Mouse (Mus musculus): ENCODE data around the gene AC124502.3. TPM values are rescaled to one million over a fixed set of nuclear protein-coding genes. Genes with fewer than 3 reads are reported as not detected.
A peak's percentile ranks its signal among the peaks of the same experiment; 100 is the strongest.

Gene AC124502.3
- polyA plus RNA-seq, 1 experiment from 2014 or later = 4.2 TPM

- WGBS = 17% methylated on average over 9 of the region's 9 CpGs
- H3K4me1 ChIP-seq = peaks cover 63% of the 10 kb centered on the region
- peaks cover 56% of the 10 kb centered on the region for H3K27me3 ChIP-seq (replicated peaks; ENCODE audit: low read depth, poor library complexity, severe bottlenecking)
- peak; percentile 84 for DNase-seq (ENCODE audit: low spot score)
- H3K36me3 ChIP-seq (replicated peaks) = peaks cover 12% of the 10 kb centered on the region
- no peak overlapping the region for H3K27ac ChIP-seq (replicated peaks)
- H3K4me3 ChIP-seq = peak overlapping the region; percentile 17; the same call in 1 of the 2 replicates
- no peaks in the 10 kb centered on the region for H3K9me3 ChIP-seq
Measured at GRCm38 (mm10) chr19:5053909-5054308, 15.2 kb downstream of the AC124502.3 start.

GRCm38 (mm10) chr19:5056251-5056650, 17.6 kb downstream of the AC124502.3 start:
- Histone ChIP-seq H3K4me3 (0 out of 2 replicates have a peak overlapping the region, but pooled peaks have one; percentile 19), H3K9me3 (no peaks in the 10 kb centered on the region), H3K36me3 (replicated peaks) (0 out of 2 replicates have a peak, but pooled peaks cover 4% of the 10 kb centered on the region), H3K4me1 (peaks cover 65% of the 10 kb centered on the region), H3K27me3 (replicated peaks; ENCODE audit: low read depth, poor library complexity, severe bottlenecking) (peaks cover 41% of the 10 kb centered on the region), H3K27ac (replicated peaks) (peak overlapping the region; percentile 77)
- 11% methylated on average over 6 of the region's 6 CpGs for WGBS
- peak; percentile 81 for DNase-seq (ENCODE audit: low spot score)

- Histone ChIP-seq H3K27ac (replicated peaks) (peak overlapping the region; percentile 82), H3K4me3 (peak overlapping the region; percentile 29; the same call in 1 of the 2 replicates), H3K9me3 (no peaks in the 10 kb centered on the region), H3K36me3 (replicated peaks) (0 out of 2 replicates have a peak, but pooled peaks cover 4% of the 10 kb centered on the region), H3K27me3 (replicated peaks; ENCODE audit: low read depth, poor library complexity, severe bottlenecking) (peaks cover 22% of the 10 kb centered on the region), H3K4me1 (peaks cover 68% of the 10 kb centered on the region)
- DNase-seq (ENCODE audit: low spot score) = peak; percentile 10
- WGBS = 26% methylated on average over 16 of the region's 16 CpGs
Measured at GRCm38 (mm10) chr19:5057876-5058775, 19.4 kb downstream of the AC124502.3 start.

GRCm38 (mm10) chr19:5058801-5059771, 20.4 kb downstream of the AC124502.3 start:
- 10% methylated on average over 10 of the region's 10 CpGs for WGBS
- H3K9me3 ChIP-seq = no peaks in the 10 kb centered on the region
- peaks cover 13% of the 10 kb centered on the region for H3K27me3 ChIP-seq (replicated peaks; ENCODE audit: low read depth, poor library complexity, severe bottlenecking)
- peak overlapping the region; percentile 29 for H3K4me3 ChIP-seq
- H3K36me3 ChIP-seq (replicated peaks) = no peaks in the 10 kb centered on the region
- H3K27ac ChIP-seq (replicated peaks) = peak overlapping the region; percentile 82
- peaks cover 68% of the 10 kb centered on the region for H3K4me1 ChIP-seq
- peak; percentile 68 for DNase-seq (ENCODE audit: low spot score)

GRCm38 (mm10) chr19:5060365-5061330, 22.0 kb downstream of the AC124502.3 start:
- peak; percentile 39 for DNase-seq (ENCODE audit: low spot score)
- Histone ChIP-seq H3K27me3 (replicated peaks; ENCODE audit: low read depth, poor library complexity, severe bottlenecking) (no peaks in the 10 kb centered on the region), H3K9me3 (no peaks in the 10 kb centered on the region), H3K4me1 (peaks cover 81% of the 10 kb centered on the region), H3K36me3 (replicated peaks) (no peaks in the 10 kb centered on the region), H3K4me3 (0 out of 2 replicates have a peak overlapping the region, but pooled peaks have one; percentile 13), H3K27ac (replicated peaks) (peak overlapping the region; percentile 82)
- WGBS = 38% methylated on average over 5 of the region's 5 CpGs

GRCm38 (mm10) chr19:5062041-5062440, 23.4 kb downstream of the AC124502.3 start:
- WGBS = 86% methylated on average over 5 of the region's 5 CpGs
- peak; percentile 6 for DNase-seq (ENCODE audit: low spot score)
- Histone ChIP-seq H3K4me3 (no peak overlapping the region), H3K27me3 (replicated peaks; ENCODE audit: low read depth, poor library complexity, severe bottlenecking) (peaks cover 6% of the 10 kb centered on the region), H3K9me3 (no peaks in the 10 kb centered on the region), H3K4me1 (peaks cover 74% of the 10 kb centered on the region), H3K36me3 (replicated peaks) (no peaks in the 10 kb centered on the region), H3K27ac (replicated peaks) (peak overlapping the region; percentile 76)

- H3K27ac ChIP-seq (replicated peaks) = peak overlapping the region; percentile 76
- H3K4me3 ChIP-seq = no peak overlapping the region; the same call in 1 of the 2 replicates
- H3K27me3 ChIP-seq (replicated peaks; ENCODE audit: low read depth, poor library complexity, severe bottlenecking) = peaks cover 10% of the 10 kb centered on the region
- 35% methylated on average over 6 of the region's 6 CpGs for WGBS
- no peak for DNase-seq (ENCODE audit: low spot score)
- no peaks in the 10 kb centered on the region for H3K36me3 ChIP-seq (replicated peaks)
- H3K4me1 ChIP-seq = peaks cover 76% of the 10 kb centered on the region
- no peaks in the 10 kb centered on the region for H3K9me3 ChIP-seq
Measured at GRCm38 (mm10) chr19:5062446-5062845, 23.8 kb downstream of the AC124502.3 start.

- Histone ChIP-seq H3K4me1 (peaks cover 76% of the 10 kb centered on the region), H3K9me3 (no peaks in the 10 kb centered on the region), H3K4me3 (no peak overlapping the region), H3K27ac (replicated peaks) (peak overlapping the region; percentile 14), H3K27me3 (replicated peaks; ENCODE audit: low read depth, poor library complexity, severe bottlenecking) (peaks cover 37% of the 10 kb centered on the region), H3K36me3 (replicated peaks) (no peaks in the 10 kb centered on the region)
- 70% methylated on average over 7 of the region's 7 CpGs for WGBS
- DNase-seq (ENCODE audit: low spot score) = no peak
Measured at GRCm38 (mm10) chr19:5065104-5065503, 26.4 kb downstream of the AC124502.3 start.

GRCm38 (mm10) chr19:5067040-5067799, 28.5 kb downstream of the AC124502.3 start:
- 6% methylated on average over 15 of the region's 15 CpGs for WGBS
- peak overlapping the region; percentile 93 for H3K27ac ChIP-seq (replicated peaks)
- peaks cover 78% of the 10 kb centered on the region for H3K4me1 ChIP-seq

GRCm38 (mm10) chr19:5067867-5068569, 29.3 kb downstream of the AC124502.3 start, which contains the start of gene Cd248:
Cd248 (plus strand) TSS chr19:5068078.
- peaks cover 51% of the 10 kb centered on the region for H3K27me3 ChIP-seq (replicated peaks; ENCODE audit: low read depth, poor library complexity, severe bottlenecking)
- WGBS = under 1% methylated on average over 55 of the region's 56 CpGs

More at GRCm38 (mm10) chr19:5067040-5067799, 28.5 kb downstream of the AC124502.3 start:
- no peaks in the 10 kb centered on the region for H3K9me3 ChIP-seq
- no peaks in the 10 kb centered on the region for H3K36me3 ChIP-seq (replicated peaks)
- peak overlapping the region; percentile 69 for H3K4me3 ChIP-seq
- H3K27me3 ChIP-seq (replicated peaks; ENCODE audit: low read depth, poor library complexity, severe bottlenecking) = peaks cover 51% of the 10 kb centered on the region
- peak; percentile 60 for DNase-seq (ENCODE audit: low spot score)

More at GRCm38 (mm10) chr19:5067867-5068569, 29.3 kb downstream of the AC124502.3 start, which contains the start of gene Cd248:
- Histone ChIP-seq H3K27ac (replicated peaks) (peak within 1 kb of the TSS; percentile 93), H3K4me1 (peaks cover 78% of the 10 kb centered on the region), H3K36me3 (replicated peaks) (no peaks in the 10 kb centered on the region), H3K9me3 (no peaks in the 10 kb centered on the region), H3K4me3 (peak within 1 kb of the TSS; percentile 69)
- DNase-seq (ENCODE audit: low spot score) = peak; percentile 91
